Mouse (Mus musculus) liver, adult (tissue): ENCODE results near the gene Hoxc4.

ENCODE experiments used
- GATA4 ChIP-seq: IDR thresholded peaks from 2 replicates; pipeline ENCODE4 v1.6.1; 2014; ENCODE audit warnings: mild to moderate bottlenecking, low read length; ENCODE audit not compliant: insufficient replicate concordance

Gene Hoxc4

GRCm38 (mm10) chr15:102981379-102982288 is 37.1 kb upstream of the Hoxc4 start:
- TF ChIP-seq GATA4: no peak

GRCm38 (mm10) chr15:102983716-102984115 is 35.0 kb upstream of the Hoxc4 start:
- TF ChIP-seq GATA4: no peak

DNA sequence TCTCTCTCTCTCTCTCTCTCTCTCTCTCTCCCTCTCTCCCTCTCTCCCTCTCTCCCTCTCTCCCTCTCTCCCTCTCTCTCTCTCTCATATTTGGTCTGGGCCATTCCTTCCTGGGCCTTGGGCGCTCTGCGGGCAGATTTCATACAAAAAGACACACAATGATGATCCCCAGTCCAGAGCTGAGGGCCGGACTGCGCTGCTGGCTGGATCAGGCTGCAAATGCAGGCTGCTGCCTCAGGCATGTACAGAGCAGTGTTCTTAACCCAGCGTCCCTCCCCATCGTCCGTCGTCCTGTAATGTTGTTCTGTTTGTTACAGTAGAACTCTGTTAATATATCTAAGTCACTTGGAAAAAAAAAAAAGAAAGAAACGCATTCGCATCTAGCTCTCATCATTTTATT is 34.2 kb upstream of the Hoxc4 start:
- no peak for TF ChIP-seq GATA4

DNA sequence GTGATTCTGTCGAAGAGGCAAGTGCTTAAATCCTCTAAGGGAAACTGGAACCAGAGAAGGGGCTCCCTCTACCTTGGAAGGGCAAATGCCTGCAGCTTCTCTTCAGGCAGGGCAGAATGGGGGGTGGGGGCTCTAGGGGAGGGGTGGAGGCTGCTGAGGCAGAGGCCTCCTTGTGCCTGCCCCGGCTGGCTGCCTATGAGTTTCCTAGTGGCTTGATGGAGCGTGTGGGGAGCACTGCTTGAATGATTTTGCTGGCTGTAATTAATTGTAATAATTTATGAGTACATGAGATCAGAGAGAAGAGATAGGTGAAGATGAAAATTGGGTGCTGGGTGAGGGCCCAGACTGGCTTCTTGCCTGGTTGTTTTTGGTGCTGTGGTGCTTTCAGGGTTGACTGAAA is 33.8 kb upstream of the Hoxc4 start:
- TF ChIP-seq GATA4: no peak

DNA sequence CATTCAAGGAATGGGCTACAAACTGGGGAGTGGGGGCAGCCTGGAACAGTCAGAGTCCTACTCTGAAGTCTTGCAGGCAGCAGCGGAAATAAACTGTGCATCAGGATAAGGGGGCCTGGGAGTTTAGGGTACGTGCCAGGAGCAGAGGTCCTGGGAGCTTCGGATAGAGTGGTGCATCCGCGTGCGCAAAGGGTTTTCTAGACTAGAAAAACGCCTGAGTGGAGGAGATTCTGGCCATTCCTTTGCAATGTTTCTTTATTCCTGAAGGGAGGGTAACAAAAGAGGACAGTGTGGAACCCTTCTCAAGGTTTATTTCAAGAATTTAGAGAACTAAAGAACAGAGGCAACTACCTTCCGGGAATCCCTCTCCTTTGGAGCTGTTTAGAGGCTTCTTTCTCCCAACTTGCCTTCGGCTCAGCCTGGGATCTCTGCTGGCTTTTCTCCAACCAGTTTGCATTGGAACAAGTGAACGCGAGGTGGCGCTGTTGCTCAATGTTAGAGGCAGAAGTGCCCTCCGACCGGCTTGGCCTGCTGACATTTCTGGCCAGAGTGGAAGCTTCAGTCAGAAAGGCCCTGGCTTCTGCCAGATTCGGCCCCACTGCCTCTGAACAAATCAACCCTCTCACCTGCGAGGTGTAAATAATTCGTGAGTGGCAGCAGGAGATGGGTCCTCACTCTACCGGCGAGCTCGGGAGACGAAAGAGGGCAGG is 31.5 kb upstream of the Hoxc4 start:
- TF ChIP-seq GATA4: no peak

DNA sequence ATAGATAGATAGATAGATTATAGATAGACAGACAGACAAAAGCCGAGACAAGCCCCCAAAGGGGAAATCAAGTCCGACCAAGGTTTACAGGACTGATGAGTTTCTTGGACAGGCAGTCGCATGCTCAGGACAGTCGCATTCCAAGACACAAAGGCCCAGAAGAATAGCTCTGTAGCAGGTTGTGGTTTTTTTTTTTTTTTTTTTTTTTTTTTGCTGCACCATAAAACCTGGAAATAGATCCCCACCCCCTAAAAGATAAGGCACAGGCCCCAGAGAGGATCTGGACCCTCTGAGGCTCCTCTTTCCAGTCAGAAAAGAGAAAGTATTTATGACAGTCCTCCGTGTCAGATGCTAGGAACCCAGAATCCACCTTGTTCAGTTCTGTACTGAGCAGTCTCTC is 30.7 kb upstream of the Hoxc4 start:
- no peak for TF ChIP-seq GATA4

DNA sequence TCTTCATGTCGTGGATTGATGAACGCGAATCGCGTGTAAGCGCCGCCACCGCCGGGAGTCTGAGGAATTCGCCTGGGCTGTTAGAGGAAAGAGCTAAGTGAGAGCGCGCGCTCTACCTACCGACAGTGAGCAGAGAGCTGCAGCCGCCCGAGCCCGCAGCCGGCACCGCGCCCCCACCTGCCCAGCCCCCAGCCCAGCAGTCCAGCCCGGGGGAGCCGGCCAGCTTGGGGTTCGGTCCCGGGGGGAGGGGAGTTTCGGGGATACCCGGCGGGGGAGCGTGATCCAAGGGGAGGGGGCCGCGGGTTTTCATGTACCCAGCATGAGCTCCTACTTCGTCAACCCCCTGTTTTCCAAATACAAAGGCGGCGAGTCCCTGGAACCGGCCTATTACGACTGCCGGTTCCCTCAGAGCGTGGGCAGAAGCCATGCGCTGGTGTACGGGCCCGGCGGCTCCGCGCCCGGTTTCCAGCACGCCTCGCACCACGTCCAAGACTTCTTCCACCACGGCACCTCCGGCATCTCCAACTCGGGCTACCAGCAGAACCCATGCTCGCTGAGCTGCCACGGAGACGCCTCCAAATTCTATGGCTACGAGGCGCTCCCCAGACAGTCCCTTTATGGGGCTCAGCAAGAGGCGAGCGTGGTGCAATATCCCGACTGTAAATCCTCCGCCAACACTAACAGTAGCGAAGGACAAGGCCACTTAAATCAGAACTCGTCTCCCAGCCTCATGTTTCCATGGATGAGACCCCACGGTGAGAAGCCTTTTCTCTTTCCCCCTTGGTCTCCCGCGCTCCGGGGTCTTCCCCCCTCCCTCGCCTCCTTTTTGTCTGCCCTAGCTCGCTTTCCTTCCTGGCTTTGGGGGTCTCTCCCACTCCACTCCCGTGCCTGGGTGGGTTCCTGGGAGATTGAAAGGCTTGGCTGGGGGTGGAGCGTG is 28.0 kb upstream of the Hoxc4 start, which contains the start of gene Hoxc8:
Gene Hoxc8, plus strand, starts transcription at position 147 of the 937 bp plus-strand sequence.
- no peak for TF ChIP-seq GATA4

DNA sequence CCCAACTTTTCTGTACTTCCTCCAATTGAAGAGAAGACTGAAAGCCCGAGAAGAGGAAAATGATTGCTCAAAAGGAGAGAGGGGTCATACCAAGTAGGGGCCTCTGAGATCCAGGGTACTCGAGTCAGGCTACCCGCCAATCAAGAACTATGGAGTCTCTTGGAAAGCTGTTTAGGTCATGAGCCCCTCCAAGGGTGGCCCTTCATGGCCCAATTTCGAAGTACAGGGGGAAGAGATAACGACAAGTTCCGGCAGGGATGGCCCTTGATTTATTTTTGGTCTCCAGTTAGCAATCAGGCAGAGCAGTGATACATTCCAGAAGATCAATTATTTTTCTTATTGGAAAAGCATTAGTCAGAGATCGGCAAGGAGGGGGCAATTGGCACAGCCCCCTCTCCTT is 27.0 kb upstream of the Hoxc4 start:
- TF ChIP-seq GATA4: no peak

GRCm38 (mm10) chr15:102992206-102992605 is 26.5 kb upstream of the Hoxc4 start:
- no peak for TF ChIP-seq GATA4

DNA sequence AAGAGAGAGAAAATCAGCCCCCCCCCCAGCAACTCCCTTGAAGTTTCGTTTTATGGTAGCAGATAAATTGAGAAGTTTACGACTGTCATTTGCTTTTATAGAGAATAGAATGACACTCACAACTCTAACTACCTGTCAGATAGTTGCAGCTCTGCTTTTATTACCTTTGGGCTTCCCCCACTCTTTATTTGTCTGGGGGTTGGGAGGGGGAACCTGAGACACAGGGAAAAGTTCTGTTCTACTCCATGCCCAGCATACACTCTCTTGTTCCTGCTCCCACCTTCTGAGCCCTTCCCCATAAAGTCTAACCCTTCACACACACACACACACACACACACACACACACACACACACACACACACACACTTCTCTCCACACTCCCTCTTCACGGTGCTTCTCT is 25.9 kb upstream of the Hoxc4 start:
- no peak for TF ChIP-seq GATA4

GRCm38 (mm10) chr15:102996548-102996947 is 22.2 kb upstream of the Hoxc4 start:
- no peak for TF ChIP-seq GATA4

- TF ChIP-seq GATA4: no peak
Measured at GRCm38 (mm10) chr15:102997431-102997830, 21.3 kb upstream of the Hoxc4 start.

- no peak for TF ChIP-seq GATA4
Measured at GRCm38 (mm10) chr15:102997939-102998355, 20.8 kb upstream of the Hoxc4 start, which contains the start of gene Hoxc6. TSS of gene Hoxc6 (plus strand) at chr15:102998257.

DNA sequence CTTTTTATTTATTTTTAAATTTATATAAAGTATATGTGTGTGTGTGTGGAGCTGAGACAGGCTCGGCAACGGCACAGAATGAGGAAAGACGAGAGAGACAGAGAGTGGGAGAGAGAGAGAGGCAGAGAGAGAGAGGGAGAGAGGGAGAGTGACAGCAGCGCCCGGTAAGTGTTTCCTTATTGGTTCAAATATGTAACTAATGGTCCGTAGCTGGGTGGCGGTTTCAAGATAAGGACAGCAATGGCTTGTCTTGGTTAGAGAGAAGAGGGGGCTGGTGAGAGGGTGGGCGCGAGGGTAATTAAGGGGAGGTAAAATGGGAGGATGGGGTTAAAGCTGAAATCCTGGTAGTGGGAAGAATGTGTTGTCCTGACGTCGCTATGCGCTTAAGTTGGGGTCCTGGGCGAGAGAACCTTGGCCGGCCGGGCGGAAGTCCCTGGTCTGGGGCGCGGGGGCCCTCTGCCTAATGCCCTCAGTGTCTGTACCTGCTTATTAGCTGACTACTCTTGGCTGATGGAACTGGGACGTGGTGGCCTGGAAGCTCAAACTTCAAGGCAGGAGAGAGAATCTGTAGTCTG is 20.0 kb upstream of the Hoxc4 start:
- TF ChIP-seq GATA4: no peak
